Mouse (Mus musculus): Measurements from ENCODE around the gene Tnfrsf18. TPM values are rescaled to one million over a fixed set of nuclear protein-coding genes. Genes with fewer than 3 reads are reported as not detected.
A peak's percentile ranks its signal among the peaks of the same experiment; 100 is the strongest.

The Tnfrsf18 gene
- polyA plus RNA-seq, 2 experiments from 2014 or later, result 770 to 845 TPM

- peak; percentile 51 for ATAC-seq
Observed at GRCm38 (mm10) chr4:156033476-156034119, 7.6 kb downstream of the Tnfrsf18 start.

- ATAC-seq, result no peak
Observed at GRCm38 (mm10) chr4:156034301-156034700, 8.3 kb downstream of the Tnfrsf18 start.

- ATAC-seq, result no peak
Observed at GRCm38 (mm10) chr4:156034901-156035300, 8.9 kb downstream of the Tnfrsf18 start.

GRCm38 (mm10) chr4:156044754-156045153, 18.8 kb downstream of the Tnfrsf18 start:
- ATAC-seq, result no peak

GRCm38 (mm10) chr4:156049779-156050178, 23.8 kb downstream of the Tnfrsf18 start:
- ATAC-seq, result no peak

- ATAC-seq, result no peak
Observed at GRCm38 (mm10) chr4:156050391-156050980, 24.5 kb downstream of the Tnfrsf18 start.

GRCm38 (mm10) chr4:156053113-156053512, 27.1 kb downstream of the Tnfrsf18 start:
- ATAC-seq, result no peak

- ATAC-seq, result no peak
Observed at GRCm38 (mm10) chr4:156054130-156054529, 28.2 kb downstream of the Tnfrsf18 start.

GRCm38 (mm10) chr4:156054606-156055005, 28.6 kb downstream of the Tnfrsf18 start:
- ATAC-seq, result no peak

- ATAC-seq, result no peak
Observed at GRCm38 (mm10) chr4:156055173-156055572, 29.2 kb downstream of the Tnfrsf18 start.

GRCm38 (mm10) chr4:156057702-156058101, 31.7 kb downstream of the Tnfrsf18 start:
- no peak for ATAC-seq

GRCm38 (mm10) chr4:156058826-156059225, 32.9 kb downstream of the Tnfrsf18 start:
- ATAC-seq, result no peak

GRCm38 (mm10) chr4:156059261-156059660, 33.3 kb downstream of the Tnfrsf18 start, which contains the start of gene Ttll10:
Gene Ttll10 (minus strand): TSS chr4:156059414.
- no peak for ATAC-seq

- no peak for ATAC-seq
Observed at GRCm38 (mm10) chr4:156059713-156060112, 33.7 kb downstream of the Tnfrsf18 start.

GRCm38 (mm10) chr4:156063861-156064509, 38.0 kb downstream of the Tnfrsf18 start:
- no peak for ATAC-seq

GRCm38 (mm10) chr4:156064510-156064897, 38.5 kb downstream of the Tnfrsf18 start:
- ATAC-seq, result no peak

- ATAC-seq, result no peak
Observed at GRCm38 (mm10) chr4:156065156-156065894, 39.4 kb downstream of the Tnfrsf18 start.

GRCm38 (mm10) chr4:156067256-156067949, 41.4 kb downstream of the Tnfrsf18 start:
- ATAC-seq, result peak; percentile 82

GRCm38 (mm10) chr4:156069701-156070100, 43.7 kb downstream of the Tnfrsf18 start:
- no peak for ATAC-seq

GRCm38 (mm10) chr4:156070276-156070675, 44.3 kb downstream of the Tnfrsf18 start:
- ATAC-seq, result no peak

GRCm38 (mm10) chr4:156070716-156071115, 44.8 kb downstream of the Tnfrsf18 start:
- ATAC-seq, result no peak

GRCm38 (mm10) chr4:156076911-156077382, 51.0 kb downstream of the Tnfrsf18 start:
- peak; percentile 57 for ATAC-seq

All from activated CD4-positive, CD25-positive, alpha-beta regulatory T cell, adult 4 months (primary cell).